Mouse (Mus musculus) hindbrain, embryonic 14.5 days (tissue): ENCODE results near the gene Gngt2. TPM values are rescaled to one million over a fixed set of nuclear protein-coding genes. Genes with fewer than 3 reads are reported as not detected.

Source experiments
- polyA plus RNA-seq: library from polyadenylated mRNA; unstranded; fragments of >200 nt; fragmentation: Nextera tagmentation; extraction: Ambion mirVana; gene quantifications from 2 replicates; pipeline ENCODE4 v1.2.1, GENCODE M21; 2014

Gngt2 gene
- polyA plus RNA-seq, 1 experiment from 2014 or later, result 2.4 TPM

Other genes with a start within 250 kb of the Gngt2 start
- 38.2 and 48.5 TPM in 2 replicates for gene Ngfr, start 249.5 kb upstream of the Gngt2 start, polyA plus RNA-seq
- 200 and 220 TPM in 2 replicates for gene Phb, start 170.3 kb upstream of the Gngt2 start, polyA plus RNA-seq
- 10.9 and 12.8 TPM in 2 replicates for gene Zfp652, start 124.5 kb upstream of the Gngt2 start, polyA plus RNA-seq
- 0.83 and 1.6 TPM in 2 replicates for gene B130006D01Rik, start 113.6 kb upstream of the Gngt2 start, polyA plus RNA-seq
- gene Phospho1, start 12.7 kb upstream of the Gngt2 start, polyA plus RNA-seq, result 0.37 and 0.69 TPM in 2 replicates
- gene Abi3, start 5.3 kb downstream of the Gngt2 start, polyA plus RNA-seq, result 1.6 and 1.9 TPM in 2 replicates
- not detected in 2 replicates for gene B4galnt2, start 77.7 kb downstream of the Gngt2 start, polyA plus RNA-seq
- 6.5 and 7.0 TPM in 2 replicates for gene Igf2bp1, start 168.7 kb downstream of the Gngt2 start, polyA plus RNA-seq
- gene Gip, start 187.3 kb downstream of the Gngt2 start, polyA plus RNA-seq, result not detected in 2 replicates
- gene Snf8, start 197.7 kb downstream of the Gngt2 start, polyA plus RNA-seq, result 46.3 and 57.3 TPM in 2 replicates
- gene Ube2z, start 228.2 kb downstream of the Gngt2 start, polyA plus RNA-seq, result 32.3 and 38.6 TPM in 2 replicates
- 950 and 1,009 TPM in 2 replicates for gene Atp5g1, start 238.5 kb downstream of the Gngt2 start, polyA plus RNA-seq